Mouse (Mus musculus) liver, adult 2 months (tissue): ENCODE results near the gene Pet117.

Experiments used
- CTCF ChIP-seq: fragments of 200-500 bp; IDR thresholded peaks from 2 replicates; pipeline ENCODE4 v1.5.1; 2011; ENCODE audit warnings: low read depth, low read length, control low read depth
- POLR2A ChIP-seq: fragments of 200-500 bp; IDR thresholded peaks from 2 replicates; pipeline ENCODE4 v1.6.1; 2011; ENCODE audit warnings: low read length, control low read depth; ENCODE audit not compliant: insufficient read depth; ENCODE audit errors: extremely low read depth

DNA sequence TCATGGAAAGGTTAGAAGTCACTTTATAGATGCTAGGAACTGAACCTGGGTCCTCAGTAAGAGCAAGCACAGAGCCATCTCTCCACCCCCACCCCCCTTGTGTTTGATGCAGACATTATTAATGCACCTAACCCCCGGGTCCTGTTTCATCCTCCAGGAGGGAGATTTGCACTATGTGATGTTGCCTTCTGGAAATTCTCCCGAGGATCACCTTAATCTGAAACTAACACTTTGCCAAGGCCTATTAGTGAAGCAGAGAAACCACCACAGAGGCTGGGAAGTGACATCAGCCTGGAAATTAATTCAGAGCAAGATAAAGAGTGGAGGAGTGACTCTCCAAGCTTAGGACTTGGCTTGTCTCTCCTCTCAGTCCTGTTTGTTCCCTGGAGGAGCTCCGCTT, 44.6 kb upstream of the Pet117 start:
- TF ChIP-seq POLR2A, result no peak
- no peak for TF ChIP-seq CTCF
